8 mouse cellular contexts compared by ENCODE assay signal in genomic region chr6:101266787-101267186, GRCm38 (mm10).
A peak's percentile ranks its signal among the peaks of the same experiment; 100 is the strongest.
DNase-seq lines count a peak whose midpoint lies in the region; ATAC-seq and TF ChIP-seq lines count a peak whose summit lies in the region.

No protein-coding gene starts in this region.

- peaks cover 18% of the 10 kb centered on the region for H3K4me1 ChIP-seq in forebrain, embryonic 14.5 days (ENCODE audit: control insufficient read depth, insufficient read depth, low read length)
- peaks cover 52% of the 10 kb centered on the region for H3K4me1 ChIP-seq in heart, postnatal 0 days (ENCODE audit: control insufficient read depth, insufficient read depth)
- peaks cover 3% of the 10 kb centered on the region; the same call in 1 of the 2 replicates for H3K4me1 ChIP-seq in lung, adult 2 months (ENCODE audit: control insufficient read depth, insufficient read depth, low read length)

- no peaks in the 10 kb centered on the region for H3K36me3 ChIP-seq in forebrain, embryonic 14.5 days (ENCODE audit: control insufficient read depth, insufficient read depth, low read length)
- no peaks in the 10 kb centered on the region for H3K36me3 ChIP-seq in heart, postnatal 0 days (replicated peaks; ENCODE audit: control insufficient read depth, insufficient read depth, low read length)

- peaks cover 8% of the 10 kb centered on the region; the same call in 1 of the 2 replicates for H3K27me3 ChIP-seq in forebrain, embryonic 14.5 days (replicated peaks; ENCODE audit: control insufficient read depth, insufficient read depth, low read length)
- H3K27me3 ChIP-seq in heart, postnatal 0 days (ENCODE audit: control insufficient read depth, insufficient read depth, low read length): no peaks in the 10 kb centered on the region

- WGBS in forebrain, embryonic 14.5 days: 30% methylated on average over 1 of the region's 1 CpGs
- WGBS in heart, postnatal 0 days: 13% methylated on average over 1 of the region's 1 CpGs
- 4% methylated on average over 1 of the region's 1 CpGs for WGBS in lung, adult 2 months

- peak; percentile 61 for ATAC-seq in forebrain, embryonic 14.5 days
- ATAC-seq in heart, postnatal 0 days (ENCODE audit: insufficient read depth, low read depth): peak; percentile 70

- no peak overlapping the region for H3K27ac ChIP-seq in forebrain, embryonic 14.5 days (ENCODE audit: low read depth, low read length)
- no peak overlapping the region for H3K27ac ChIP-seq in heart, postnatal 0 days (ENCODE audit: low read depth)

- TF ChIP-seq POLR2A in lung, adult 2 months (IDR thresholded peaks at IDR 0.05; ENCODE audit: borderline replicate concordance, extremely low read depth, low read depth, low read length): no peak

- no peak overlapping the region for H3K9ac ChIP-seq in forebrain, embryonic 14.5 days (ENCODE audit: low read length)
- H3K9ac ChIP-seq in heart, postnatal 0 days (replicated peaks; ENCODE audit: low read depth, low read length): no peak overlapping the region

- no peak overlapping the region for H3K4me3 ChIP-seq in forebrain, embryonic 14.5 days (ENCODE audit: low read depth, low read length)
- no peak overlapping the region for H3K4me3 ChIP-seq in heart, postnatal 0 days (ENCODE audit: low read depth, low read length)
- H3K4me3 ChIP-seq in lung, adult 2 months (replicated peaks; ENCODE audit: extremely low read depth, low read depth, low read length): no peak overlapping the region

- DNase-seq in ES-CJ7 (ENCODE audit: low read depth, low spot score): peak; percentile 87
- peak; percentile 84 for DNase-seq in brain, adult 2 months (ENCODE audit: low read depth, low spot score)
- peak; percentile 84 for DNase-seq in forebrain, embryonic 14.5 days (ENCODE audit: low spot score)
- DNase-seq in heart, postnatal 0 days (ENCODE audit: low spot score): peak; percentile 85
- peak; percentile 84 to 85 for DNase-seq in kidney, postnatal 25 days
- peak; percentile 48 for DNase-seq in lung, adult 2 months
- peak; percentile 90 for DNase-seq in retina, embryonic 14.5 days (ENCODE audit: low spot score)
- peak; percentile 50 for DNase-seq in thymus, postnatal 4 days

- no peak for TF ChIP-seq EP300 in heart, postnatal 0 days (IDR thresholded peaks at IDR 0.05; ENCODE audit: low read depth)

- peak; percentile 96 for TF ChIP-seq CTCF in heart, postnatal 0 days (IDR thresholded peaks at IDR 0.05; ENCODE audit: low read depth)
- peak; percentile 65 for TF ChIP-seq CTCF in lung, adult 2 months (IDR thresholded peaks at IDR 0.05; ENCODE audit: insufficient read depth, low read length)

- no peak overlapping the region for H3K4me2 ChIP-seq in forebrain, embryonic 14.5 days (ENCODE audit: low read length)
- H3K4me2 ChIP-seq in heart, postnatal 0 days (ENCODE audit: low read depth, low read length): no peak overlapping the region

- H3K9me3 ChIP-seq in forebrain, embryonic 14.5 days (replicated peaks; ENCODE audit: control insufficient read depth, low read length): no peaks in the 10 kb centered on the region
- H3K9me3 ChIP-seq in heart, postnatal 0 days (replicated peaks; ENCODE audit: control insufficient read depth, low read length): no peaks in the 10 kb centered on the region
